Mouse (Mus musculus): ENCODE measurements around the gene Gm28870. TPM values are rescaled to one million over a fixed set of nuclear protein-coding genes. Genes with fewer than 3 reads are reported as not detected.
"Not testable (repeated sequence)": the region's sequence is repeated elsewhere in the genome, so short reads cannot be mapped to it uniquely, and the experiment has no call there.

Gene Gm28870
- polyA plus RNA-seq (2017; shearing (Covaris generic)): not detected

DNA sequence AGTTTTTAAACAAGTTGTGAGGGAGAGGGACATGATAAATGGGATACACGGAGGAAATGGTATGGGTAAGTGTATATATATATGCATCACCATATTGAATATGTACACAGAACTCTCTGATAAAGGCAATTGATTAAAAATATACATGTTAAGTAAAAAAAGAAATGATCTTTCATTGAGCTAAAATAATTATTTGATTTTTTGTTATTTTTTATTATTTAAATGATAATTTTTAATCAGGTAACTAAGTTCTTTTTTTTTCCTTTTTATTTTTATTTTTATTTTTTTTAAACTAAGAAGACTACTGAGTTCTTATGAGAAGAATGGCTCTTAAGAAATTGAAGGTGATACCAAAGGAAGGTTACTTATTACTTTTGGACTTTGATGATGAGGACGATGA, at the start of gene Gm28870:
Gm28870 (plus strand) TSS at position 301 of the 400 bp plus-strand sequence.
- not testable (repeated sequence) for ATAC-seq
